Mouse (Mus musculus) embryonic fibroblast, embryonic 13.5 days (primary cell): ENCODE measurements around the gene Apool. TPM values are rescaled to one million over a fixed set of nuclear protein-coding genes. Genes with fewer than 3 reads are reported as not detected.

ENCODE experiments used
- H3K27ac ChIP-seq: 2 replicates; pipeline ENCODE4 v1.5.1; 2012; ENCODE audit warnings: low read length, control low read depth, inconsistent platforms; ENCODE audit not compliant: insufficient read depth
- H3K4me1 ChIP-seq: 2 replicates; pipeline ENCODE4 v1.6.1; 2011; ENCODE audit warnings: low read length; ENCODE audit not compliant: control insufficient read depth, insufficient read depth
- H3K4me3 ChIP-seq: 2 replicates; pipeline ENCODE4 v1.5.1; 2011; ENCODE audit warnings: mild to moderate bottlenecking, control low read depth, low read length; ENCODE audit not compliant: insufficient read depth
- CTCF ChIP-seq: IDR thresholded peaks from 2 replicates; pipeline ENCODE4 v1.5.1; 2011; ENCODE audit warnings: mild to moderate bottlenecking, control low read depth, low read length, moderate library complexity, borderline replicate concordance; ENCODE audit not compliant: insufficient read depth
- POLR2A ChIP-seq: IDR thresholded peaks from 2 replicates; pipeline ENCODE4 v1.6.1; 2011; ENCODE audit warnings: low read depth, mild to moderate bottlenecking, control low read depth, low read length, moderate library complexity
- polyA plus RNA-seq: library from polyadenylated mRNA; stranded (reverse); fragments of >200 nt; gene quantifications from 2 replicates; pipeline ENCODE4 v1.2.4, GENCODE M21; 2011; ENCODE audit warnings: low read depth; ENCODE audit not compliant: missing spikeins, insufficient read length

Apool gene
- polyA plus RNA-seq, 1 experiment: 30.6 TPM

DNA sequence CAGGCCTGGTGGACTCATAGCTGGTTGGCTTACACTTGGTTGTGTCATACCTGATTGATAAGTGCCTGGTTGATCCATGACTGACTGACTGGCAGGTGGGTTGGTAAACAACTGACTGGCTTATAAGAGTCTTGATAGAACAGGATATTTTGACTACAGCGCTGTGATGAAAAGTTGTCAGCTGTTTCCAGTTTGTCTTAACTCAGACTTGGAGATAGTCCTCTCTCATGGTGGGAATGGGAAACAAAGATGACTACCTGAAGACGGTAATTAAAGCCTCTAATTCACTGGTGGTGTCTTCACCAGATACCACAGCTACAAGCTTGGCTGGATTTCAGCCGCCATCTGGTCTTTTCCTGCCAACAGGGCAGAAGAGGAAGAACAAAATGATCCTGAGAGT, 95.5 kb downstream of the Apool start, which contains the start of gene Satl1:
Gene Satl1 (minus strand): TSS at position 101 of the 400 bp plus-strand sequence.
- TF ChIP-seq POLR2A (no peak), CTCF (no peak)
- Histone ChIP-seq H3K27ac (no peak within 1 kb of the TSS), H3K4me3 (no peak within 1 kb of the TSS), H3K4me1 (no peaks in the 10 kb centered on the region)

- H3K27ac ChIP-seq: no peak overlapping the region
- no peak for TF ChIP-seq POLR2A
- no peak for TF ChIP-seq CTCF
- H3K4me3 ChIP-seq: no peak overlapping the region
- no peaks in the 10 kb centered on the region for H3K4me1 ChIP-seq
Observed at GRCm38 (mm10) chrX:112412309-112412708, 101.2 kb downstream of the Apool start.

Other genes with a start within 250 kb of the Apool start
- not detected in 2 replicates for gene 4933403O08Rik, start 72.3 kb upstream of the Apool start, polyA plus RNA-seq
- not detected in 2 replicates for gene Satl1, start 95.4 kb downstream of the Apool start, polyA plus RNA-seq
- gene 2010106E10Rik, start 183.9 kb downstream of the Apool start, polyA plus RNA-seq: not detected in 2 replicates